Mouse (Mus musculus) layer of hippocampus, adult 8-10 months (tissue): ENCODE results near the gene Mto1. TPM values are rescaled to one million over a fixed set of nuclear protein-coding genes. Genes with fewer than 3 reads are reported as not detected.

ENCODE experiments used
- DNase-seq, 2 experiments: peaks; one replicate each; pipeline ENCODE4 v3.0.0; 2022; ENCODE audit warnings: low spot score in 2 of 2
- total RNA-seq, 4 experiments: library from RNA; stranded (reverse); gene quantifications; 2 replicates each; pipeline ENCODE4 v1.2.4; 2022

Gene Mto1
- total RNA-seq, result 10 to 100 TPM; 20.4 to 27.7 (median 26.1) TPM

DNA sequence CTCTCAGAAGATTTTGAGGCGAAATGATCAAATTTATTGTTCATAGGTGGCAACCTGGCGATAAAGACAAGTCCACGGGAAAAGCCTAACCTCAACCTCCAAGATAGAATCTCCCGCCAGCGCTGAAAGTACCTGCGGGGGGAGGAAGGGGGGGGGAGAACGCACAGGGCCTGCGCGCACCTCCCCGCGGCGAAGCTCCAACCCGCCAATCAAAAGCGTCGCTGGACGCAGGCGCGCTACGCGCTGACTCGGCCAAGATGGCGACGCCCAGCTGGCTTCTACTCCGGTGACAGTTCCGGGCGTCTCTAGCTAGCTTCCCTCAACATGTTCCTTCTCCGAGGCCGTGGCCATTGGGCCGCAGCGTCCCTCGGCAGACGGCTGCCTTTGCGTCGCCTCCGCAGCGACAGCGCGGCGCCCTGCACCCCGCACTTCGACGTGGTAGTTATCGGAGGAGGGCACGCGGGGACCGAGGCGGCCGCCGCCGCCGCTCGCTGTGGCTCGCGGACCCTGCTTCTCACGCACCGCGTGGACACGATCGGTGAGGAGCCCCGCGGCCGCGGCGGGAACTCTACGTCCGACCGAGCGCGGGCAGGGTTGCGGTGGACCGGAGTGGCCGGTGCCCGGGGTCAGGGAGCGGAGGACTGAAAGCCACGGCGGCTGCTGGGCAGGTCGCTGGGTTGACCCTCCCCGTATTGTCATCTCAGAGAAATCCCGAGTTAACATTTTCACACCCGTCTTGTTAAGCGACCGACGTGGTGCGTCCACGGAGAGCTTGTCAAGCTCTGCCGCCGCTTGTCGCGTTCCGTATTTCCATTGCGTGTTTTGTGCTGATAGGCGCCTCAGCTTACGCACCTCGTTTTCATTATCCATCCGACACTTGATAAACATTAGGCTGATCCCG is at the start of gene Mto1, which contains the start of gene Gm17324:
Gene Mto1, plus strand, starts transcription at position 236 of the 901 bp plus-strand sequence.
Gene Gm17324, minus strand, starts transcription at position 814 of the 901 bp plus-strand sequence.
- DNase-seq, result peak; percentile 65 to 85

DNA sequence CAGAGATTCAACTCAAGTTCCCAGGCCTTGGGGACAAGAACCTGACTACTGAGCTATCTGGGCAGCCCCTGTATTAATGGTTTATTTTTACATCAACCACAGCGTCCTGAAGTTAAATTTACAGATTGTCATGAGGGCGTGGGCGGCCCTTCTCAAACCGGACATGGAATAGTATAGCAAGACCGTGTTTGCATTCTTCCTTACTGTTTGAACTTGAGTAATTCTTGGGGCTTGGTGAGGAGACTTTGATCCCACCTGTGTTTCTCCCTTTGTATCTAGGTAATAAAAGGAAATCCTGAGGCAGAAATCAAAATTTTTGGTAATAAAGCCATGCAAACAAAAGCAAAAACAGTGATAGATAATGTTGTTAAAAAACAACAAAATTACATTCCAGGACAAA is 47.4 kb upstream of the Mto1 start:
- DNase-seq, result no peak

DNA sequence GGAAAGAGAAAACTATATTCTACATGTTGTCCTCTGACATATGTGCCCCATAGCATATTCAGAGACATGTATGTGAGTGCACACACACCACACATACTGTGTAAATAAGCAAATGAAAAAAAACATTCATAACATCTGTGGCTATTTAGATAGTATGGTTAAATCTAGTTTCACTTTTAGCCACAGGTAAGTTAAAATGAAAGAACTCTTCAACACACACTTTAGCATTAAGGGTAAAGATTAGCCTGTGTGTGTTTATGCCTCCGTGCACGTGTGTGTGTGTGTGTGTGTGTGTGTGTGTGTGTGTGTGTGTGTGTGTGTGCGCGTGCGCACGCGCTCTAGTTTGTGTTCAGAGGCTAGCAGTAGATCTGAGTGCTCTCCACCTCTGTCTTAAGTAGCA is 46.4 kb upstream of the Mto1 start:
- DNase-seq, result no peak

DNA sequence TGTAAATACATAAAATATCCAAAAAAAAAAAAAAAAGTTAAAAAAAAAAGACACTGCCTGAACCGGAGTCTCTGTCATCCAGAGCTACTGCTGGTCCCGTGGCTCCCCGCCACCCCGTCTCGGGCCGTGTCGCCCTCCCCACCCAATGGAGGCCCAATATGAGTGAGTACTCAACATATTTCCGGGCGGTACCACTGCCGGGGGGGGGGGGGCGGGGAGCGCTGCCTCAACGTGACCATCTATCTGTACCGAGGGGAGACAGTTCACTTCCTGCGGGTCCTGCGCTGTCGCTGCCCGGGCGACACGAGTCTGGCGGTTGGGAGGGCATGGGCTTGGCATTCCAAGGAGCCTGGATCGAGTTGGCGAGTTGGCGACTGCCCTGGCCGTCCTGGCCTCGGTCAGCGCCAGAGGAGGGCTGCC is 20.6 kb upstream of the Mto1 start:
- DNase-seq, result no peak

DNA sequence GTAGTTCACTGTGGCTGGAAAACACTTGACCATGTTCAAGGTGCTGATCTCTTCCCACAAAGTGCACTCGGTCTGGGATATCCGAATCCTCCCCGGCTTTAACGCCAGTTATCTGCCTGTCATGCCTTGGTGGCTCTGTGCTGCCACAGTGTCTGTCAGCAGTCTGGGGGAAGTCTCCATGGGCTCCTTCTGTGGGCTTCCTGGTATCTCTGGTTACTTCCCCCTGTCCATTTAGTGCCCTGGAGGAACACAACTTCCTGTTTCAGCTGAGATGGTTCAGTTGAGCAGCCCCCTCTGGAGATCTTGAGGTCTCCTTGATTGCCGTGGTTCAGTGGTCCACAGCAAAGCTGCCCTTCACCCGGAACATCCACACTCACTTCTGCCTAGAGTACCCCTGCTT is 19.8 kb upstream of the Mto1 start:
- DNase-seq, result no peak

DNA sequence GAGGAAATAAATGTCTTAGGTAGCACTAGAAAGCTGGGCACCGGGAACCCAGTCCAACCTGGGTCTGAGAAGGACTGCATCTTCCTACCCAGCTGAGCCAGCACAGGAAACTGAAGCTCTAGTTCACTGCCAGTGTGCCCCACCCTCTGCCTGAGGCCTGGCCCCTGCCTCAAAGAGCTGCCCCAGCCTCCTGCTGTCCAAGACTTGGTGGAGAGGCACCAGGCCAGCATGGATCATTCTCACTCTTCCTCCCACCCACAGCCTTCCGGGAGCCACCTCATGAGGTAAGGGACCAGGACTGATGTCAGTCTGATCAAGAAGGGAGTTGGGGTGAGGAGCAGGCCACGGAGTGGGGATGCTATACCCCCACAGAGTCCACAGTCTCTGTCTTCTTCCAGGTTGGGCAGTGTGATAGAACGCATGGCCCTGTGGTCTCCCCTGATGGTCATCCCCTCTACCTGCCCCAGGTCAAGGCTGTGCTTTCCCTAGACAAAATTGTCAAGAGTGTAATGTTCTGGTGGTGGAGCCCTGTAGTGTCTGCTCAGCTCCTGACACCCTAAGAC is 19.1 kb upstream of the Mto1 start:
- no peak for DNase-seq

DNA sequence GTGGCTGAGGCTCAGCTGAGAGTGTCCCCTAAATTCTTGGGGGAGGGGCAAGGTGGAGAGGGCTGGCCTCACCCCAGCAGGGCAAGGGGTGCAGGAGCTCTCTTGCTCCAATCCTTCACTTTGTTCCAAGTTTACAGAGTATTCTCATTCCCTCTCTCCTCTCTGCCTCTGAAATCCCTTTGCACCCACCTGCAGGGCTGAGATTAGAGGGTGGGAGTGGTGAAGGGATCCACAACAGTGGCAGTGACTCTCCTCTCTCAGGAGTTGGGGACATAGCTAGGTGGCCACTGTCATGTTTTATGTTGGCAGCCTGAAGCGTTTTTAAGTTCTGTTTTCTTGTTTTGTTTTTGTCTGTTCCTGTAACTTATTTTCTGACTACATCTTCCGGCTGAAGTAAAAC is 18.5 kb upstream of the Mto1 start:
- no peak for DNase-seq

DNA sequence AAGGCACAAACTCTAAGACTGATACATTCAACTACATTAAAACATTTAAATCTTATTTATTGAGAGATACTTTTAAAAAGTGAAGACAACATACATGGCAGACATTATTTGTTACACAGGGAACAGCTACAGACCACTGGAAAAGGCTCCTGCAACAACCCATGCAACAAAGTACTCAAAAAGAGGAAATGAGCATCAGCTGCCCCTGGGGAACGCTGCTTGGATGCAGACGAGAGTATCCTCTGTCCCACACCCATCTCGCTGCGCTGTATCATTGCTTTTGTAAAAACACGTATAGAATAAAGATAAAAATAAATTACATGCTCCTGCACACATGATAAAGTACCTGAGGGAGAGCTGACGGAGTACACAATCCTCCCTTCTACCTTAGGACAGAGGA is 17.5 kb upstream of the Mto1 start:
- DNase-seq, result no peak

DNA sequence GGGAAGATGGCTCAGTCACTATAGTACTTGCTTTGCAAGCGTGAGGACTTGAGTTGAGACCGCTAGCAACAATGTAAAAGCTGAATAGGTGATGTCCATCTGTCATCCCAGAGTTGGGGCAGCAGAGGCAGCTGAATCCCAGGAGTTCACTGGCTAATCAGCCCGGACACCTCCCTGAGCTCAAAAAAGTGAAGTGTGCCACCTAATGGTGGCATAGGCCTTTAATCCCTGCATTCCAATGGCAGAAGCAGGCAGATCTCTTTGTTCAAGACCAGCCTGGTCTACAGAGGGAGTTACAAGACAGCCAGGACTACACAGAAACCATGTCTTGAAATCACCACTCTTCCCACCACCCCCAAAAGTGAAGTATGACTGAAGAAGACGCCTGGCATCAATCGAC is 15.5 kb upstream of the Mto1 start:
- no peak for DNase-seq

DNA sequence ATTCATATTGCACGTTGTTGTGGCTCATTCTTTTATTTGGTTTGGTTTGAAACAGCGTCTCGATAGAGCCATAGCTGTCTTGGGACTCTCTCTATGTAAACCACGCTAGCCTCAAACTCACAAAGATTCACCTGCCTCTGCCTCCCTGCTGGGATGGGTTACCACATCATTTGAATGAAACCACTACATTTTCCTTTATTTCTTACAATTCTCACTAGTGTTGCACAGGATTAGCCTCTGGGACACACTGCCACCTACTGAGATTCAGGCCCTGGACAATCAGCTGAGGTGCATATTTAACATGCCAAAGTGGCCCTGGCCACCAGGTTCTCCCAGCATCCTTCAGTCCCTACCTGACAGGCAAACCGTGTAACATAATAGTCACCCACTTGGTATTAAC is 8.6 kb upstream of the Mto1 start:
- DNase-seq, result no peak

DNA sequence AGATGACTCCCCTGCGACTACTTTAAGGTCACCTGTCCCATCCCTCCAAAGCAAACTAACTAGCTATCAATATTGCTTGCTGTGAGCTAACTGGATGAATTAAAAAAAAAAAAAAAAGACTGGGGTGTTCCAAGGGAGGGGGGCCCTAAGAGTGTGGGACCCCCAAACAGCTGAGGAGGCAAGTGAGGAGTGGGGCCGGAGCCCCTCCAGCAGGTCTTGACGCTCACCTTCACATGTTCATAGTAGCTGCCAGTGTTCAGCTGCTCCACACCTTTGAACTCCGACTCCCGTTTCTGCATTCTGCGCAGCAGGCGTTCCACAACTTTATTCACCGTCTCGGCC is 5.8 kb upstream of the Mto1 start:
- DNase-seq, result no peak

DNA sequence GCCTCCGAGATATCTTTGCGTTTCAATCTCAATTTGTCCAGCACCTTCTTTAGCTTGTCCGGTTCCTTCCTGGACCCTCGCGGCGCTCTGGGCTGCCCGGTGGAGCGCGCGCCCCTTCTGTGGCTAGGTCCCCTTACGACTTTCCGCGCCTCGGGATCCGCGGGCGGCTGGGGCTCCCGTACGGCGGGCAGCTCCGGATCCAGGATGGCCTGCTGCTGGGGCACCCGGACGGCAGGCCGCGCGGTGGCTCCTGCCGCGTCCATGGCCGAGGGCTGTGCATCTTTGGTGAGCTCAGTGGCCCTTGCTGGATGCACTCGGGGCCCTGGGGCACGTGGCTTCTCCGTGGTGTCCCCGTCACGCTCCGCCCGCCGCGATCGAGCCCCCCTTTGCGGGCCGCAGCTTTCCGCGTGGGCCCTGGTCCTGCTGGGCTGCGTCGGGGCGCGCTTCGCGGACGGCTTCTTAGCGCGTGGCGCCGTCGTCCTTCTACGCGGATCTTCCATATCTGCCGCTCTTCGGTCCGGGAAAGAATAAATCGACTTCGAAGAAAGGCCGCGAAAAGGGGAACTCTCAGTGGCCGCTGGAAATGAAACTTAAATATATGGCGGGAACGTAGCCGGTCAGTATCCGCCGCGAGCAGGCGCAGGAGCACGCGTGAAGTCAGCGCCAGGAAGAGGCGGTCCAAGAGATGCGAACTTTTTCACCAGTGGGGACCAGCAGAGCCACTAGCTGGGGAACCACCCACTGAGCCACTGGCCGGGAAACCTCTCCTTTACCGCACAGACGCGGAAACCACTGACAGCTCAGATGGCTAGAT is 5.2 kb upstream of the Mto1 start, which contains the start of gene Cgas:
Gene Cgas, minus strand, starts transcription at position 659 of the 814 bp plus-strand sequence.
- DNase-seq, result no peak

DNA sequence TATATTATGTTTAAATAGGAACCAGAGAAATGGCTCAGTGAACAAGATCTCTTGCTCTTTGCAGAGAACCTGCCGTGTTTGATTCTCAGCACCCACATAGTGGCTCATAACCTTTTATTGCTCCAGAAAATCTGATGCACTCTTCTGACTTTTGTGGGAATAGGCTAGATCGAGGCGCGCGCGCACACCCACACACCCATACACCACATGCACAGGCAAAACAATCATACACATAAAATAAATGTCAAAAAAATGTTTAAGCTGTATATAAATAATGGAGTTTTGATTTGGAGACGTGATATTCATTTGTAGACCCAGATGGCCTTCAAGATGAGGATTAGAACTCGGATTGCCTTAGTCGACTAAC is 419 bp upstream of the Mto1 start:
- DNase-seq, result no peak

DNA sequence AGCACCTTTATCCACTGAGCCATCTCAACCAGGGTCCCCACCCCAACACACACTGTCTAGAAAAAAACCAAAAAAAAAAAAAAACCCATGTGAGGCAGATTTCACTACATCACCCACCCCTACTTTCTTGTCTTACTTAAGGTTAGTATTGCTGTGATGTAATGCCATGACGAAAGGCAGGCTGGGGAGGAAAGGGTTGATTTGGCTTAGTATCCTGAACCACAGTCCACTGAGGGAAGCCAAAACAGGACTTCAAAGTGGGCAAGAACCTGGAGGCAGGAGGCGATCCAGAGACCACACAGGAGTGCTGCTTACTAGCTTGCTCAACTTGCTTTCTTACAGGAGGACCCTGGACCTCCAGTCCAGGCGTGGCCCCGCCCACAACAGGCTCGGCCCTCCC is 2.4 kb downstream of the Mto1 start:
- no peak for DNase-seq

DNA sequence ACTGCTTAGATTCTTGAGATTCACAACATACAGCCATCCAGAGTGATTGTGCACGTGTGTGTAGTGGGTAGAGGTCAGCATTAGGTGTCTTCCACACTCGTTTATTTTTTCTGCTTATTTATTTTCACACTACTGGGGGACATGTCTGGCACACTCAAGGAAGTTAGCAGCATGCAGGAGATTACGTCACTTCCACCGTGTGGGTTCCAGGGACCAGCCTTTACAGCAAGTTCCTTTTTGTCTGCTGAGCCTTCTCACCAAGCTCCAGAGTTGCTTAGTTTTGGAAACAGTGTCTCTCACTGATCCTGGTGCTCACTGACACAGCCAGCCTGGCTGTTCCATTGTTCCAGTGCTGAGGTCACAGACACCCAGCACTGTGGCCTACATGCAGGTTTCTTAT is 3.4 kb downstream of the Mto1 start:
- DNase-seq, result no peak

DNA sequence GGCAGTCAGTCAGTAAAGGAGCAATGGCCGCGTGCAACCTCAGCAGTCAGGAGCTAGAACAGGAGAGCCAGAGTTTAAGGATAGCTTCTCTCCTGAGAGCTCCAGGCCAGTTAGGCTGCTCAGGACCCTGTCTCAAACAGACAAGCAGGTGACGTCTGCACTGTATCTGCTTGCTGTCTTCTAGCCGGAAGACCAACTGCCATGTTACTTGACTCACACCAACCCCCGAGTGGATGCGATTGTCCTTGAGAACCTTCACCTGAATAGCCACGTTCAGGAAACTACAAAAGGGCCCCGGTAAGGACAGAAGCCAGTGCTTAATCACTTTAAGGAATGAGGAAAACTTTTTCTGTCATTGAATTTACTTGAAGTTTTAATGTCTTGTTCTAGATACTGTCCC is 9.0 kb downstream of the Mto1 start:
- no peak for DNase-seq

DNA sequence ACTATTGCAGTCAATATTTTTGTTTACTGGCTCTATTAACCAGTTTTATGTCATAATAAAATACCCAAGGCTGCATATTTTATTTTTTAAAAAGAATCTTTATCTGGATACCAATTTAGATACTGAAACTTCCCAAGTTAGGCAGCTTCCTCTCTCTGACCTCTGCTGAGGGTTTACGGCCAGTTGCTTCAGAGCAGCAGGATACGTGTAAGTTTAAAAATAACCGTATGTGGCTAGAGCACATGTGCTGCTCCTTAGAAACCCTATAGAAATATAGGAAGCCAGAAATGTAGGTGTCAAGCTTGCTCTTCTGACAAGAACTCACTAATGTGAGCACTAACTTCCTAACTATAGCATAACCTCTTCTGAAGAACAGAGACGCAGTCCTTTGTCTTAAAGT is 15.3 kb downstream of the Mto1 start:
- no peak for DNase-seq

DNA sequence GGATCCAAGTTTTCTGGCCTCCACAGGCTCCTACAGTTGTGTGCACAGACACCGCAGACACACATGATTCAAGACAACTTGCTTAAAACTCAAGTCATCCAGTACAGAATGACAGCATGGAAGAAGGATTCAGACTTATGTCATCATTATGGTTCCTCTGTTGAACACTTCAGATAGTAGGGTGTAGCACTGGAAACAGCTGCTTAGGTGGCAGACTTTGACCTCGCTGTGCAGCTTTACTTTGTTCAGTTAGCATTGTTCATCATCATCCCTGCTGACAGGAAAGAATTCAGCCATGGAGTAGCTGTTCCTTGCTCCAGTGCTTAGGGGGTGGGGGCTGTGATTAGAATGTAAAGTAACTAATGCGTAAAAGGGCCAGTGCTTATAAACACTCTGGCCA is 17.7 kb downstream of the Mto1 start:
- DNase-seq, result no peak

DNA sequence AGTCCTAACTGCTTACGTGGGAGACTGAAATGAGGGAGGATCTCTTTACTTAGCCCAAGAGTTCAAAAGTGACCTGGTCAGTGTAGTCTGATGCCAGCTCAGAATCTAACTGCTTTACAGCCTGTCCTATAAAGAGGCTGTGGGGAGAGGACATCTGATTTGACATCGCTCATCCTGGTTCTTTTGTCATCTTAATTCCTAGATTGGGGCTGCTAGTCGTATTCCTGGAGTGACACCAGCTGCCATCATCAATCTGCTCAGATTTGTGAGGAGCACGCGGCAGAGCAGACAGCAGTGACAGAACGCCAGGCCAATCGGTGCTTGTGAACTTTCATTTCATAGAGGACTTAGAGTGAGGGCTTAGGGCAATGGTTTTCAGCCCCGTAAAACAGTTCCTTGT is 25.6 kb downstream of the Mto1 start:
- no peak for DNase-seq

DNA sequence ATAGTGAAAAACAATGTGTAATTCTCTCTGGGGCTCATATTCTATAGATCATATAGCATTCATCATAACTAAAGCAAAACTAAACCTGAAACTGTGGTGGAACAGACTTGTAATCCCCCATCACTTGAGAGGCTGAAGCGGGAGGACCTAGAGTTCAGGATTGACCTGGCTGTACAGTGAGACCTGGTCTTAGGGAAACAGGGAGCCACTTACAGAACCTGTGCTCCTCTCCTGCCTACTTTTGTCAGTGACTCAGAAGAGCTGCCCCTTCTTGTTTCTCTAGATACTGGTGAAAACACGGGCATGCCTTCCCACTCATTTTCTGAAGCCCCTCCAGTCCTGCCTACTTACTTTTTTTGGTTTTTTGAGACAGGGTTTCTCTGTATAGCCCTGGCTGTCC is 26.3 kb downstream of the Mto1 start:
- DNase-seq, result no peak

DNA sequence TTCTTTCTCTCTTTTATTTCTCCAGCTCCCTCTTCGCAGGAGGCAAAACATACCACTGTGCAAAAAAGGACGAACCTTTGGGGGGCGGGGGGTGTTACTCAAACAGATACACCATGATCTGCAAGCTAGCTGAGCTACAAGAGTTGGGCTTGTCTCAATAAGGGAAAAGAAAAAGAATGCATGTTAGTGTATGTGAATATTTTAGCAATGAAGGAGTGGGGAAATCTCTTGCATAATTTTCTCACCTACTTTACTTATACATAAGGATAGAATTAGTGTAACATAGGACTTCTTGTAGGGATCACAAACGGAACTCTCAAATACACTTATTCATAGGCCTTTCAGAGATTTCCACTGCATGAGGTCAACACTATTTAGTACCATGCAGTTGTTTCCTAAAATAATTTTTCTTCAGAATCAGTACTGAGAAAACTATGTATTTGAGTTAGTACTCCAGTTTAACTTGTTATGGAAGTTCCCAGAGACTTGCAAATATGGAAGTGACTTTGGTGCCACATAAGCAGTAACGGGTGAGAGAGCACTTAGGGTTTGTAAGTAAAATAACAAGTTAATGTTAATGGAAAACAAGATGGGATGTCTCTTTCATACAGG is 26.9 kb downstream of the Mto1 start:
- DNase-seq, result no peak

DNA sequence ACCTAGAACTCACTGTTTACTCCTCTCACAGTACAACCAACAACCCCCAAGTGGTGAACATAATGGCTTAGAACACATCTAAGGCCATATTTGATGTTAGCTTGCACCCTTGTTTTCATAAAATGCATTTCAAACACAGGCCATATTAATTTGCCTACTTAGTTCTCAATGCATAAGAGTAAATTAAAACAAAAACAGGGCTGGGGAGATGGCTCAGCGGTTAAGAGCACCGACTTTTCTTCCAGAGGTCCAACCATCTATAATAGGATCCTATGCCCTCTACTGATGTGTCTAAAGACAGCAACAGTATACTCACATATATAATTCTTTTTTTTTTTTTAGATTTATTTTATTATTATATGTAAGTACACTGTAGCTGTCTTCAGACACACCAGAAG is 27.4 kb downstream of the Mto1 start:
- DNase-seq, result no peak
